Mouse (Mus musculus): ENCODE data around the gene Zbtb8b. TPM values are rescaled to one million over a fixed set of nuclear protein-coding genes. Genes with fewer than 3 reads are reported as not detected.

The Zbtb8b gene
- polyA plus RNA-seq, 1 experiment from 2014 or later = 1.3 TPM

- peak overlapping the region; percentile 84 for H3K4me3 ChIP-seq (ENCODE audit: low read depth, low read length)
- H3K27ac ChIP-seq (ENCODE audit: low read depth) = peak overlapping the region; percentile 91
- ATAC-seq (ENCODE audit: insufficient read depth) (peak; percentile 68; the same call in 1 of the 2 replicates), DNase-seq (peak; percentile 73)
- no peaks in the 10 kb centered on the region for H3K36me3 ChIP-seq (ENCODE audit: insufficient read depth)
- no peaks in the 10 kb centered on the region for H3K4me1 ChIP-seq (ENCODE audit: insufficient read depth)
- peak overlapping the region; percentile 92 for H3K9ac ChIP-seq
- H3K9me3 ChIP-seq (ENCODE audit: low read depth, low read length) = no peaks in the 10 kb centered on the region
- under 1% methylated on average over 68 of the region's 68 CpGs for WGBS
- H3K27me3 ChIP-seq (ENCODE audit: insufficient read depth, low read length) = no peaks in the 10 kb centered on the region; the same call in 1 of the 2 replicates
- no peak for TF ChIP-seq CTCF (IDR thresholded peaks at IDR 0.05; ENCODE audit: low read depth)
- H3K4me2 ChIP-seq = peak overlapping the region; percentile 71
Measured at GRCm38 (mm10) chr4:129376961-129377545, 63.6 kb downstream of the Zbtb8b start.

GRCm38 (mm10) chr4:129375821-129376220 lies 64.8 kb downstream of the Zbtb8b start:
- H3K9me3 ChIP-seq (ENCODE audit: low read depth, low read length) = no peaks in the 10 kb centered on the region
- H3K4me1 ChIP-seq (ENCODE audit: insufficient read depth) = no peaks in the 10 kb centered on the region
- no peak overlapping the region for H3K9ac ChIP-seq
- ATAC-seq (ENCODE audit: insufficient read depth) (no peak), DNase-seq (no peak)
- H3K36me3 ChIP-seq (ENCODE audit: insufficient read depth) = no peaks in the 10 kb centered on the region
- 71% methylated on average over 5 of the region's 5 CpGs for WGBS
- H3K4me3 ChIP-seq (ENCODE audit: low read depth, low read length) = no peak overlapping the region
- TF ChIP-seq CTCF (IDR thresholded peaks at IDR 0.05; ENCODE audit: low read depth) = no peak
- 0 out of 2 replicates have a peak overlapping the region, but pooled peaks have one; percentile 71 for H3K4me2 ChIP-seq
- H3K27ac ChIP-seq (ENCODE audit: low read depth) = no peak overlapping the region
- H3K27me3 ChIP-seq (ENCODE audit: insufficient read depth, low read length) = no peaks in the 10 kb centered on the region; the same call in 1 of the 2 replicates

Other genes starting within 250 kb of the Zbtb8b start
- gene C77080, start 179.4 kb downstream of the Zbtb8b start, polyA plus RNA-seq (2014; fragmentation: Nextera tagmentation; extraction: Ambion mirVana) = 2.8 and 3.2 TPM in 2 replicates
- 0.33 and 0.54 TPM in 2 replicates for gene Sync, start 153.2 kb downstream of the Zbtb8b start, polyA plus RNA-seq (2014; fragmentation: Nextera tagmentation; extraction: Ambion mirVana)
- 387 and 402 TPM in 2 replicates for gene Rbbp4, start 105.5 kb downstream of the Zbtb8b start, polyA plus RNA-seq (2014; fragmentation: Nextera tagmentation; extraction: Ambion mirVana)
- 49.2 and 51.6 TPM in 2 replicates for gene Zbtb8os, start 105.2 kb downstream of the Zbtb8b start, polyA plus RNA-seq (2014; fragmentation: Nextera tagmentation; extraction: Ambion mirVana)
- gene Zbtb8a, start 62.7 kb downstream of the Zbtb8b start, polyA plus RNA-seq (2014; fragmentation: Nextera tagmentation; extraction: Ambion mirVana) = 14.7 and 16.2 TPM in 2 replicates
- gene Bsdc1, start 20.7 kb upstream of the Zbtb8b start, polyA plus RNA-seq (2014; fragmentation: Nextera tagmentation; extraction: Ambion mirVana) = 20.5 and 20.9 TPM in 2 replicates
- not detected in 2 replicates for gene Tssk3, start 50.2 kb upstream of the Zbtb8b start, polyA plus RNA-seq (2014; fragmentation: Nextera tagmentation; extraction: Ambion mirVana)
- not detected in 2 replicates for gene Fam229a, start 50.3 kb upstream of the Zbtb8b start, polyA plus RNA-seq (2014; fragmentation: Nextera tagmentation; extraction: Ambion mirVana)
- gene Marcksl1, start 72.7 kb upstream of the Zbtb8b start, polyA plus RNA-seq (2014; fragmentation: Nextera tagmentation; extraction: Ambion mirVana) = 799 and 847 TPM in 2 replicates
- 243 and 246 TPM in 2 replicates for gene Hdac1, start 101.9 kb upstream of the Zbtb8b start, polyA plus RNA-seq (2014; fragmentation: Nextera tagmentation; extraction: Ambion mirVana)
- gene Lck, start 132.8 kb upstream of the Zbtb8b start, polyA plus RNA-seq (2014; fragmentation: Nextera tagmentation; extraction: Ambion mirVana) = 5.7 and 7.8 TPM in 2 replicates
- gene Fam167b, start 137.7 kb upstream of the Zbtb8b start, polyA plus RNA-seq (2014; fragmentation: Nextera tagmentation; extraction: Ambion mirVana) = 2.2 and 2.7 TPM in 2 replicates
- 308 and 316 TPM in 2 replicates for gene Eif3i, start 159.8 kb upstream of the Zbtb8b start, polyA plus RNA-seq (2014; fragmentation: Nextera tagmentation; extraction: Ambion mirVana)
- 187 and 200 TPM in 2 replicates for gene Tmem234, start 159.8 kb upstream of the Zbtb8b start, polyA plus RNA-seq (2014; fragmentation: Nextera tagmentation; extraction: Ambion mirVana)
- 2.1 and 2.5 TPM in 2 replicates for gene Dcdc2b, start 173.4 kb upstream of the Zbtb8b start, polyA plus RNA-seq (2014; fragmentation: Nextera tagmentation; extraction: Ambion mirVana)
- 23.6 and 25.8 TPM in 2 replicates for gene Iqcc, start 178.2 kb upstream of the Zbtb8b start, polyA plus RNA-seq (2014; fragmentation: Nextera tagmentation; extraction: Ambion mirVana)
- gene Ccdc28b, start 183.1 kb upstream of the Zbtb8b start, polyA plus RNA-seq (2014; fragmentation: Nextera tagmentation; extraction: Ambion mirVana) = 43.9 and 46.3 TPM in 2 replicates
- gene Txlna, start 200.2 kb upstream of the Zbtb8b start, polyA plus RNA-seq (2014; fragmentation: Nextera tagmentation; extraction: Ambion mirVana) = 100 and 109 TPM in 2 replicates
- 12.3 and 14.9 TPM in 2 replicates for gene Kpna6, start 231.9 kb upstream of the Zbtb8b start, polyA plus RNA-seq (2014; fragmentation: Nextera tagmentation; extraction: Ambion mirVana)

Data from lung, embryonic 14.5 days (tissue).